Mouse (Mus musculus) monocyte, adult 5-6 weeks (primary cell): Measurements from ENCODE around the gene Cpsf6. TPM values are rescaled to one million over a fixed set of nuclear protein-coding genes. Genes with fewer than 3 reads are reported as not detected.

Experiments
- ATAC-seq: fragments of 153-309, 156-312 bp; replicated peaks from 2 replicates; pipeline ENCODE4 v1.8.0; 2017; ENCODE audit warnings: mild to moderate bottlenecking; ENCODE audit not compliant: low TSS enrichment, insufficient number of reproducible peaks, severe bottlenecking, poor library complexity, low FRiP score
- total RNA-seq: library from RNA; stranded (forward); fragments of 200-1000, 200-491, 200-594 nt; gene quantifications from 3 replicates; pipeline ENCODE4 v1.2.3, GENCODE M21; 2017

Gene Cpsf6
- total RNA-seq, 1 experiment from 2014 or later = 73.2 TPM

GRCm38 (mm10) chr10:117376580-117377189 is 3.1 kb downstream of the Cpsf6 start:
- ATAC-seq = peak; percentile 94

- ATAC-seq = peak; percentile 41; the same call in 1 of the 2 replicates
Measured at GRCm38 (mm10) chr10:117375841-117376579, 3.8 kb downstream of the Cpsf6 start.

- no peak for ATAC-seq
Measured at GRCm38 (mm10) chr10:117375163-117375562, 4.7 kb downstream of the Cpsf6 start.

- ATAC-seq = no peak
Measured at GRCm38 (mm10) chr10:117363106-117363505, 16.7 kb downstream of the Cpsf6 start.

- no peak for ATAC-seq
Measured at GRCm38 (mm10) chr10:117358891-117359290, 20.9 kb downstream of the Cpsf6 start.

GRCm38 (mm10) chr10:117343000-117343399 is 36.8 kb downstream of the Cpsf6 start:
- no peak; the same call in 1 of the 2 replicates for ATAC-seq

GRCm38 (mm10) chr10:117342406-117342805 is 37.4 kb downstream of the Cpsf6 start:
- ATAC-seq = no peak

GRCm38 (mm10) chr10:117341029-117341428 is 38.8 kb downstream of the Cpsf6 start:
- no peak for ATAC-seq

- no peak for ATAC-seq
Measured at GRCm38 (mm10) chr10:117339241-117339640, 40.6 kb downstream of the Cpsf6 start.

- no peak for ATAC-seq
Measured at GRCm38 (mm10) chr10:117337946-117338345, 41.9 kb downstream of the Cpsf6 start.

GRCm38 (mm10) chr10:117335649-117336048 is 44.2 kb downstream of the Cpsf6 start:
- ATAC-seq = no peak

GRCm38 (mm10) chr10:117330521-117330920 is 49.3 kb downstream of the Cpsf6 start:
- ATAC-seq = peak; percentile 87

GRCm38 (mm10) chr10:117323782-117324181 is 56.0 kb downstream of the Cpsf6 start:
- peak; percentile 80 for ATAC-seq

GRCm38 (mm10) chr10:117322630-117323029 is 57.2 kb downstream of the Cpsf6 start:
- no peak for ATAC-seq

- no peak for ATAC-seq
Measured at GRCm38 (mm10) chr10:117320571-117320981, 59.2 kb downstream of the Cpsf6 start.

GRCm38 (mm10) chr10:117316391-117316790 is 63.4 kb downstream of the Cpsf6 start:
- ATAC-seq = no peak

GRCm38 (mm10) chr10:117313133-117313532 is 66.7 kb downstream of the Cpsf6 start:
- no peak for ATAC-seq

- no peak for ATAC-seq
Measured at GRCm38 (mm10) chr10:117312168-117312567, 67.6 kb downstream of the Cpsf6 start.

GRCm38 (mm10) chr10:117304371-117304770 is 75.4 kb downstream of the Cpsf6 start:
- ATAC-seq = peak; percentile 36; the same call in 1 of the 2 replicates

- ATAC-seq = peak; percentile 79
Measured at GRCm38 (mm10) chr10:117301688-117302087, 78.1 kb downstream of the Cpsf6 start.
